Mouse (Mus musculus) midbrain, embryonic 14.5 days (tissue): ENCODE data around the gene Npepps. TPM values are rescaled to one million over a fixed set of nuclear protein-coding genes. Genes with fewer than 3 reads are reported as not detected.
A peak's percentile ranks its signal among the peaks of the same experiment; 100 is the strongest.

Experiments used
- ATAC-seq: fragments of 200-750 bp; cut with Nextera tagmentation; 2 replicates; pipeline ENCODE4 v1.8.0; 2017; ENCODE audit warnings: moderate number of reproducible peaks, moderate library complexity; ENCODE audit not compliant: low FRiP score, low TSS enrichment
- DNase-seq: peaks from one replicate; pipeline ENCODE4 v3.0.0-alpha.2; 2015
- H3K27ac ChIP-seq: fragments of 300-500 bp; sonication (generic); replicated peaks from 2 replicates; pipeline ENCODE4 v1.5.1; 2014; ENCODE audit warnings: mild to moderate bottlenecking, low read depth, low read length, moderate library complexity
- H3K27me3 ChIP-seq: fragments of 300-500 bp; sonication (generic); 2 replicates; pipeline ENCODE4 v1.6.1; 2014; ENCODE audit warnings: low read length, control low read depth, mixed read lengths; ENCODE audit not compliant: control insufficient read depth, insufficient read depth
- H3K36me3 ChIP-seq: fragments of 300-500 bp; sonication (generic); 2 replicates; pipeline ENCODE4 v1.6.1; 2014; ENCODE audit warnings: low read length, control low read depth; ENCODE audit not compliant: control insufficient read depth, insufficient read depth
- H3K4me1 ChIP-seq: fragments of 300-500 bp; sonication (generic); 2 replicates; pipeline ENCODE4 v1.6.1; 2014; ENCODE audit warnings: mild to moderate bottlenecking, antibody characterized with exemption, low read length, control low read depth; ENCODE audit not compliant: control insufficient read depth, insufficient read depth
- H3K4me2 ChIP-seq: fragments of 300-500 bp; sonication (generic); 2 replicates; pipeline ENCODE4 v1.6.1; 2014; ENCODE audit warnings: mild to moderate bottlenecking, low read length, moderate library complexity
- H3K4me3 ChIP-seq: fragments of 300-500 bp; sonication (generic); replicated peaks from 2 replicates; pipeline ENCODE4 v1.5.1; 2014; ENCODE audit warnings: low read depth, low read length
- H3K9ac ChIP-seq: fragments of 300-500 bp; sonication (generic); replicated peaks from 2 replicates; pipeline ENCODE4 v1.6.1; 2014; ENCODE audit warnings: mild to moderate bottlenecking, low read length, moderate library complexity
- H3K9me3 ChIP-seq: fragments of 300-500 bp; sonication (generic); 2 replicates; pipeline ENCODE4 v1.6.1; 2016; ENCODE audit warnings: low read length, control low read depth, mixed read lengths; ENCODE audit not compliant: control insufficient read depth
- WGBS: fragments of 180-500 bp; shearing (Covaris S2); extraction: QIAGEN DNeasy Blood & Tissue Kit; methylation state at CpG from one replicate; pipeline ENCODE4 v1.1.7; 2014; 5-methylcytosine and 5-hydroxymethylcytosine counted together
- polyA plus RNA-seq: library from polyadenylated mRNA; unstranded; fragments of >200 nt; fragmentation: Nextera tagmentation; extraction: Ambion mirVana; gene quantifications from 2 replicates; pipeline ENCODE4 v1.2.1, GENCODE M21; 2014

Gene Npepps
- polyA plus RNA-seq, 1 experiment from 2014 or later = 135 TPM

- ATAC-seq = no peak
- H3K36me3 ChIP-seq = peaks cover 27% of the 10 kb centered on the region
- H3K4me1 ChIP-seq = peaks cover 7% of the 10 kb centered on the region; the same call in 1 of the 2 replicates
- no peak for DNase-seq
- H3K4me3 ChIP-seq = peak overlapping the region; percentile 61
- no peaks in the 10 kb centered on the region for H3K27me3 ChIP-seq
- H3K4me2 ChIP-seq = peak overlapping the region; percentile 70
- no peaks in the 10 kb centered on the region for H3K9me3 ChIP-seq
- H3K27ac ChIP-seq = peak overlapping the region; percentile 89
- H3K9ac ChIP-seq = peak overlapping the region; percentile 50
- under 1% methylated on average over 15 of the region's 15 CpGs for WGBS
Measured at GRCm38 (mm10) chr11:97188643-97188955, 91.8 kb downstream of the Npepps start.

GRCm38 (mm10) chr11:97187764-97188642 is 92.4 kb downstream of the Npepps start, which contains the start of gene Kpnb1:
Kpnb1 (minus strand) TSS chr11:97187881.
- Histone ChIP-seq H3K27me3 (no peaks in the 10 kb centered on the region), H3K9me3 (no peaks in the 10 kb centered on the region), H3K4me1 (peaks cover 7% of the 10 kb centered on the region; the same call in 1 of the 2 replicates), H3K36me3 (peaks cover 33% of the 10 kb centered on the region), H3K4me3 (peak within 1 kb of the TSS; percentile 92), H3K4me2 (peak within 1 kb of the TSS; percentile 70), H3K27ac (peak within 1 kb of the TSS; percentile 95), H3K9ac (peak within 1 kb of the TSS; percentile 82)
- DNase-seq = peak; percentile 100
- ATAC-seq = peak; percentile 96
- under 1% methylated on average over 95 of the region's 101 CpGs for WGBS

- peak; percentile 96 for DNase-seq
- peak overlapping the region; percentile 92 for H3K4me3 ChIP-seq
- H3K4me2 ChIP-seq = peak overlapping the region; percentile 64
- no peaks in the 10 kb centered on the region for H3K27me3 ChIP-seq
- peak overlapping the region; percentile 95 for H3K27ac ChIP-seq
- ATAC-seq = peak; percentile 81
- H3K9ac ChIP-seq = peak overlapping the region; percentile 82
- no peaks in the 10 kb centered on the region for H3K9me3 ChIP-seq
- H3K36me3 ChIP-seq = peaks cover 41% of the 10 kb centered on the region
- WGBS = under 1% methylated on average over 62 of the region's 74 CpGs
- peaks cover 7% of the 10 kb centered on the region; the same call in 1 of the 2 replicates for H3K4me1 ChIP-seq
Measured at GRCm38 (mm10) chr11:97186947-97187763, 93.3 kb downstream of the Npepps start.

- Histone ChIP-seq H3K4me3 (peak overlapping the region; percentile 92), H3K27ac (0 out of 2 replicates have a peak overlapping the region, but pooled peaks have one; percentile 34), H3K9me3 (no peaks in the 10 kb centered on the region), H3K4me2 (peak overlapping the region; percentile 64), H3K27me3 (no peaks in the 10 kb centered on the region), H3K4me1 (peaks cover 7% of the 10 kb centered on the region; the same call in 1 of the 2 replicates), H3K36me3 (peaks cover 53% of the 10 kb centered on the region), H3K9ac (no peak overlapping the region; the same call in 1 of the 2 replicates)
- ATAC-seq = no peak
- WGBS = 71% methylated on average over 5 of the region's 5 CpGs
- DNase-seq = no peak
Measured at GRCm38 (mm10) chr11:97185704-97186614, 94.5 kb downstream of the Npepps start.

- H3K27me3 ChIP-seq = no peaks in the 10 kb centered on the region
- no peaks in the 10 kb centered on the region for H3K9me3 ChIP-seq
- no peak overlapping the region for H3K9ac ChIP-seq
- no peak overlapping the region for H3K4me2 ChIP-seq
- H3K4me3 ChIP-seq = no peak overlapping the region
- H3K27ac ChIP-seq = no peak overlapping the region
- DNase-seq (no peak), ATAC-seq (no peak)
- peaks cover 7% of the 10 kb centered on the region; the same call in 1 of the 2 replicates for H3K4me1 ChIP-seq
- WGBS = 86% methylated on average over 5 of the region's 5 CpGs
- H3K36me3 ChIP-seq = peaks cover 64% of the 10 kb centered on the region
Measured at GRCm38 (mm10) chr11:97184875-97185274, 95.6 kb downstream of the Npepps start.

GRCm38 (mm10) chr11:97182446-97182845 is 98.0 kb downstream of the Npepps start:
- peaks cover 7% of the 10 kb centered on the region; the same call in 1 of the 2 replicates for H3K4me1 ChIP-seq
- no peaks in the 10 kb centered on the region for H3K27me3 ChIP-seq
- no peak overlapping the region for H3K4me3 ChIP-seq
- DNase-seq = no peak
- peaks cover 88% of the 10 kb centered on the region for H3K36me3 ChIP-seq
- H3K27ac ChIP-seq = no peak overlapping the region
- H3K9me3 ChIP-seq = no peaks in the 10 kb centered on the region
- no peak overlapping the region for H3K4me2 ChIP-seq
- 93% methylated on average over 3 of the region's 3 CpGs for WGBS
- no peak overlapping the region for H3K9ac ChIP-seq
- no peak for ATAC-seq

GRCm38 (mm10) chr11:97181061-97181460 is 99.4 kb downstream of the Npepps start:
- Histone ChIP-seq H3K4me2 (no peak overlapping the region), H3K4me1 (peaks cover 2% of the 10 kb centered on the region; the same call in 1 of the 2 replicates), H3K9me3 (no peaks in the 10 kb centered on the region), H3K27me3 (no peaks in the 10 kb centered on the region), H3K9ac (no peak overlapping the region), H3K27ac (no peak overlapping the region), H3K4me3 (no peak overlapping the region), H3K36me3 (peaks cover 98% of the 10 kb centered on the region)
- DNase-seq (no peak), ATAC-seq (no peak)
- 88% methylated on average over 5 of the region's 5 CpGs for WGBS

- 96% methylated on average over 2 of the region's 2 CpGs for WGBS
- no peaks in the 10 kb centered on the region for H3K4me1 ChIP-seq
- ATAC-seq (no peak), DNase-seq (no peak)
- H3K36me3 ChIP-seq = peaks cover 99% of the 10 kb centered on the region
- H3K4me2 ChIP-seq = no peak overlapping the region
- no peaks in the 10 kb centered on the region for H3K27me3 ChIP-seq
- no peaks in the 10 kb centered on the region for H3K9me3 ChIP-seq
- H3K9ac ChIP-seq = no peak overlapping the region
- H3K4me3 ChIP-seq = no peak overlapping the region
- no peak overlapping the region for H3K27ac ChIP-seq
Measured at GRCm38 (mm10) chr11:97178198-97178597, 102.2 kb downstream of the Npepps start.
